Mouse (Mus musculus): ENCODE results near the gene Bcl2l15.
"Not testable (repeated sequence)": the region's sequence is repeated elsewhere in the genome, so short reads cannot be mapped to it uniquely, and the experiment has no call there.

DNA sequence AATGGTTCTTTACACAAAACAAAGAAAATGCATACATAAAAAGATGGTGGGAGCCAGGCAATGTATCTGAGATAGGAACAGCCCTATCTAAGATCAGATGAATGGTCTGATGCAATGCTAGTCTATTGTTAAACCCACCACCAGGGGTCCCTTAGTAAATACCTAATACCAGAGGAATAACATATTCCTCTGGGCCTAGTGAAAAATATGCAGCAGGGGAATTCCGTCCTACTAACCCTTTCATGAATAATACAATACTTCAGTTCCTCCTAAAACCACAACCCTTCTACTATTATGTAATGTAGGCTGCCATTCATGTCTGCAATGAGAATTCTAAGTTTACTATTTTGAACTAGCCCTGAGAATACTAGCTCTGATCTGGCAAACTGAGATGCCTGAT is 1.7 kb upstream of the Bcl2l15 start:
- TF ChIP-seq CHD2 (IDR thresholded peaks at IDR 0.05; ENCODE audit: low read depth, low read length); ZNF384 (IDR thresholded peaks at IDR 0.05; ENCODE audit: low read depth, low read length); HCFC1 (IDR thresholded peaks at IDR 0.05; ENCODE audit: borderline replicate concordance, insufficient read depth, low read length); ZC3H11A (IDR thresholded peaks at IDR 0.05; ENCODE audit: borderline replicate concordance, low read depth, low read length): not testable (repeated sequence)
